Mouse (Mus musculus) T-cell, adult 2 months (primary cell): ENCODE results near the gene Epsti1.

Source experiments
- DNase-seq: peaks from one replicate; pipeline ENCODE4 v3.0.0; 2022; ENCODE audit warnings: low spot score

The Epsti1 gene

GRCm38 (mm10) chr14:77923076-77923865, 19.2 kb downstream of the Epsti1 start:
- no peak for DNase-seq

GRCm38 (mm10) chr14:77925414-77925813, 21.4 kb downstream of the Epsti1 start:
- DNase-seq, result no peak

GRCm38 (mm10) chr14:77926718-77927117, 22.7 kb downstream of the Epsti1 start:
- DNase-seq, result no peak

GRCm38 (mm10) chr14:77928021-77928420, 24.0 kb downstream of the Epsti1 start:
- peak; percentile 66 for DNase-seq

- no peak for DNase-seq
Observed at GRCm38 (mm10) chr14:77928653-77929052, 24.6 kb downstream of the Epsti1 start.

- DNase-seq, result peak; percentile 24
Observed at GRCm38 (mm10) chr14:77929139-77929678, 25.2 kb downstream of the Epsti1 start.

- DNase-seq, result no peak
Observed at GRCm38 (mm10) chr14:77932150-77933047, 28.4 kb downstream of the Epsti1 start.

- no peak for DNase-seq
Observed at GRCm38 (mm10) chr14:77933243-77933642, 29.2 kb downstream of the Epsti1 start.

GRCm38 (mm10) chr14:77934431-77934830, 30.4 kb downstream of the Epsti1 start:
- no peak for DNase-seq

- no peak for DNase-seq
Observed at GRCm38 (mm10) chr14:77941105-77941504, 37.1 kb downstream of the Epsti1 start.

- no peak for DNase-seq
Observed at GRCm38 (mm10) chr14:77942235-77942634, 38.2 kb downstream of the Epsti1 start.

GRCm38 (mm10) chr14:77942793-77943558, 38.9 kb downstream of the Epsti1 start:
- no peak for DNase-seq

GRCm38 (mm10) chr14:77961741-77962140, 57.7 kb downstream of the Epsti1 start:
- DNase-seq, result no peak

- DNase-seq, result no peak
Observed at GRCm38 (mm10) chr14:77963525-77963924, 59.5 kb downstream of the Epsti1 start.

GRCm38 (mm10) chr14:77971355-77971754, 67.3 kb downstream of the Epsti1 start:
- DNase-seq, result no peak

GRCm38 (mm10) chr14:77974221-77974620, 70.2 kb downstream of the Epsti1 start:
- DNase-seq, result no peak

- no peak for DNase-seq
Observed at GRCm38 (mm10) chr14:77975702-77976101, 71.7 kb downstream of the Epsti1 start.

GRCm38 (mm10) chr14:77981516-77981915, 77.5 kb downstream of the Epsti1 start:
- no peak for DNase-seq

- DNase-seq, result no peak
Observed at GRCm38 (mm10) chr14:77997731-77998130, 93.7 kb downstream of the Epsti1 start.

- DNase-seq, result no peak
Observed at GRCm38 (mm10) chr14:78004486-78004885, 100.4 kb downstream of the Epsti1 start.

- DNase-seq, result no peak
Observed at GRCm38 (mm10) chr14:78008019-78008418, 104.0 kb downstream of the Epsti1 start.

- DNase-seq, result no peak
Observed at GRCm38 (mm10) chr14:78011808-78012207, 107.8 kb downstream of the Epsti1 start.
